9 mouse cellular contexts compared by ENCODE assay signal in genomic region chr8:64848245-64848785, GRCm38 (mm10). TPM values are rescaled to one million over a fixed set of nuclear protein-coding genes. Genes with fewer than 3 reads are reported as not detected.
DNase-seq lines count a peak whose midpoint lies in the region; ATAC-seq lines count a peak whose summit lies in the region.
"Had no signal": no experiment of that assay in that cellular context is flagged by ENCODE, and none has a peak within 500 bp of the region (broad histone marks: within the 10 kb centered on the region; RNA-seq: fewer than 3 reads in every experiment).

No protein-coding gene starts in this region.

- peak overlapping the region; percentile 81 for H3K4me3 ChIP-seq in kidney, embryonic 16.5 days (ENCODE audit: low read length)
- peak overlapping the region; percentile 91 for H3K4me3 ChIP-seq in embryonic facial prominence, embryonic 12.5 days
- peak overlapping the region; percentile 88 for H3K4me3 ChIP-seq in midbrain, embryonic 16.5 days (ENCODE audit: low read depth, low read length)

- peaks cover 38% of the 10 kb centered on the region for H3K4me1 ChIP-seq in kidney, embryonic 16.5 days (ENCODE audit: insufficient read depth, low read length)
- H3K4me1 ChIP-seq in embryonic facial prominence, embryonic 12.5 days, result peaks cover 12% of the 10 kb centered on the region
- peaks cover 24% of the 10 kb centered on the region for H3K4me1 ChIP-seq in midbrain, embryonic 16.5 days (ENCODE audit: control insufficient read depth, insufficient read depth, low read length)

- WGBS in kidney, embryonic 16.5 days, result 15% methylated on average over 8 of the region's 8 CpGs
- WGBS in embryonic facial prominence, embryonic 12.5 days, result 5% methylated on average over 8 of the region's 8 CpGs
- WGBS in midbrain, embryonic 16.5 days, result 2% methylated on average over 8 of the region's 8 CpGs

- no peaks in the 10 kb centered on the region for H3K9me3 ChIP-seq in kidney, embryonic 16.5 days (ENCODE audit: low read length)
- H3K9me3 ChIP-seq in embryonic facial prominence, embryonic 12.5 days, result no peaks in the 10 kb centered on the region
- H3K9me3 ChIP-seq in midbrain, embryonic 16.5 days (replicated peaks; ENCODE audit: control insufficient read depth, low read length, poor library complexity, severe bottlenecking), result no peaks in the 10 kb centered on the region

- no peak overlapping the region for H3K27ac ChIP-seq in kidney, embryonic 16.5 days (ENCODE audit: low read length)
- H3K27ac ChIP-seq in embryonic facial prominence, embryonic 12.5 days, result no peak overlapping the region
- no peak overlapping the region for H3K27ac ChIP-seq in midbrain, embryonic 16.5 days (ENCODE audit: low read length)

- H3K4me2 ChIP-seq in kidney, embryonic 16.5 days (replicated peaks; ENCODE audit: low read depth, low read length), result peak overlapping the region; percentile 82
- H3K4me2 ChIP-seq in embryonic facial prominence, embryonic 12.5 days (replicated peaks), result peak overlapping the region; percentile 79
- peak overlapping the region; percentile 59 for H3K4me2 ChIP-seq in midbrain, embryonic 16.5 days (ENCODE audit: low read length)

- H3K36me3 ChIP-seq in kidney, embryonic 16.5 days (ENCODE audit: insufficient read depth, low read length), result no peaks in the 10 kb centered on the region
- no peaks in the 10 kb centered on the region for H3K36me3 ChIP-seq in embryonic facial prominence, embryonic 12.5 days
- no peaks in the 10 kb centered on the region for H3K36me3 ChIP-seq in midbrain, embryonic 16.5 days (ENCODE audit: control insufficient read depth, insufficient read depth, low read length)

- no peak for ATAC-seq in kidney, embryonic 16.5 days (ENCODE audit: low FRiP score, low TSS enrichment)
- no peak for ATAC-seq in embryonic facial prominence, embryonic 12.5 days (ENCODE audit: insufficient number of reproducible peaks, insufficient read depth, low FRiP score, low TSS enrichment)
- no peak for ATAC-seq in midbrain, embryonic 16.5 days
- ATAC-seq: inflammation-experienced regulatory T-cells, adult 6 months had no signal

- DNase-seq in kidney, postnatal 10 days, result no peak
- peak; percentile 32 for DNase-seq in induced T-regulatory cell, adult 2 months (ENCODE audit: low read depth)
- no peak for DNase-seq in spleen, postnatal 14 days (ENCODE audit: low spot score in 2 of 2)
- no peak for DNase-seq in testis, postnatal 10 days (ENCODE audit: low spot score)
- DNase-seq in layer of hippocampus, postnatal 14 days (ENCODE audit: low spot score in 2 of 2), result no peak

- no peaks in the 10 kb centered on the region for H3K27me3 ChIP-seq in kidney, embryonic 16.5 days (ENCODE audit: insufficient read depth, low read length)
- no peaks in the 10 kb centered on the region for H3K27me3 ChIP-seq in embryonic facial prominence, embryonic 12.5 days
- no peaks in the 10 kb centered on the region for H3K27me3 ChIP-seq in midbrain, embryonic 16.5 days (ENCODE audit: control insufficient read depth, insufficient read depth, low read depth, low read length)

- H3K9ac ChIP-seq in kidney, embryonic 16.5 days (replicated peaks; ENCODE audit: low read length), result peak overlapping the region; percentile 88
- H3K9ac ChIP-seq in embryonic facial prominence, embryonic 12.5 days, result no peak overlapping the region
- H3K9ac ChIP-seq in midbrain, embryonic 16.5 days (ENCODE audit: low read depth, low read length), result peak overlapping the region; percentile 89

RNA-seq across cellular contexts. Expression of gene Klhl2, which starts 1.5 kb away (rescaled TPM):
- 6.7 and 6.9 TPM in 2 replicates for polyA plus RNA-seq in kidney, embryonic 16.5 days (2015; fragmentation: Nextera tagmentation; extraction: Ambion mirVana)
- polyA plus RNA-seq in embryonic facial prominence, embryonic 12.5 days (2016; fragmentation: Nextera tagmentation; extraction: Ambion mirVana), result 11.9 and 13.6 TPM in 2 replicates
- polyA plus RNA-seq in midbrain, embryonic 16.5 days (2015; fragmentation: Nextera tagmentation; extraction: Ambion mirVana), result 25.3 and 30.9 TPM in 2 replicates
- total RNA-seq in layer of hippocampus, postnatal 14 days (2021), result 100 to 1,000 TPM; 220 to 258 TPM
